Mouse (Mus musculus) liver, postnatal 0 days (tissue): ENCODE results near the gene Igf2bp3.

Source experiments
- CTCF ChIP-seq: sonication (generic); IDR thresholded peaks from 2 replicates; pipeline ENCODE4 v1.5.1; 2016; ENCODE audit warnings: antibody characterized with exemption, low read depth
- EP300 ChIP-seq: IDR thresholded peaks from 2 replicates; pipeline ENCODE4 v1.6.1; 2016; ENCODE audit warnings: antibody characterized with exemption, low read depth, mild to moderate bottlenecking

DNA sequence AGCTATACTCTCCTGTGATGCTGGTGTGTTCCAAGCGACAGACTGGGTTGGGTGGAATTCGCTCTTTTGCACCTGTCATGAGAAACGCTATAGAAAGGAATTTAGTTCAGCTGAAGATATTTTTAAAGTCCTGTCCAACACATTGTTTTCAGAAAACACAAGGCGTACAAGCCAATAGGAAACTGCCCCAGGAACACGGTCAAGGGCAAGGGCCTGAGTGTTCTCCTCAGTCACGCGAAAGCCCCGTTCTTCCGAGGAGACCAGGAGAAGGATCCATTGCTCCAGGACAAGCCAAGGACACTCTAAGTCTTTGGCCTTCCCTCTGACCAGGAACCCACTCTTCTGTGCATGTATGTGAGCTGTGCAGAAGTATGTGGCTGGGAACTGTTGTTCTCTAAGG is 158.7 kb downstream of the Igf2bp3 start:
- TF ChIP-seq CTCF (no peak), EP300 (no peak)
